Mouse (Mus musculus): ENCODE measurements at regions not wholly inside any gene's neighbourhood (a gene's known extent, or its start where the extent isn't known, plus 50 kb on each side); places are given as distances from the start of the nearest gene placed in this dataset.

GRCm38 (mm10) chr4:32156965-32157364 lies 81.6 kb upstream of the Bach2 start:
- Histone ChIP-seq H3K4me3 (ENCODE audit: low read depth, low read length) (no peak overlapping the region), H3K9ac (ENCODE audit: low read depth, poor library complexity, severe bottlenecking) (no peak overlapping the region), H3K27ac (ENCODE audit: insufficient read depth, low read length) (no peak overlapping the region), H3K36me3 (ENCODE audit: control insufficient read depth, insufficient read depth, low read length, poor library complexity, severe bottlenecking) (no peaks in the 10 kb centered on the region), H3K27me3 (ENCODE audit: control insufficient read depth, insufficient read depth, low read length, poor library complexity, severe bottlenecking) (no peaks in the 10 kb centered on the region), H3K9me3 (replicated peaks; ENCODE audit: control insufficient read depth, insufficient read depth, low read length, poor library complexity, severe bottlenecking) (no peaks in the 10 kb centered on the region), H3K4me1 (ENCODE audit: control insufficient read depth, insufficient read depth, low read length) (no peaks in the 10 kb centered on the region)
- TF ChIP-seq POLR2A (IDR thresholded peaks at IDR 0.05; ENCODE audit: insufficient read depth, low read length) = no peak

- no peaks in the 10 kb centered on the region for H3K9me3 ChIP-seq (replicated peaks; ENCODE audit: control insufficient read depth, insufficient read depth, low read length, poor library complexity, severe bottlenecking)
- no peaks in the 10 kb centered on the region for H3K27me3 ChIP-seq (ENCODE audit: control insufficient read depth, insufficient read depth, low read length, poor library complexity, severe bottlenecking)
- H3K27ac ChIP-seq (ENCODE audit: insufficient read depth, low read length) = no peak overlapping the region
- peak; percentile 59; the same call in 1 of the 2 replicates for TF ChIP-seq EP300 (IDR thresholded peaks at IDR 0.05; ENCODE audit: insufficient read depth, low read depth, low read length)
- TF ChIP-seq POLR2A (IDR thresholded peaks at IDR 0.05; ENCODE audit: insufficient read depth, low read length) = no peak
- no peak overlapping the region for H3K9ac ChIP-seq (ENCODE audit: low read depth, poor library complexity, severe bottlenecking)
- H3K4me3 ChIP-seq (ENCODE audit: low read depth, low read length) = no peak overlapping the region
- H3K4me1 ChIP-seq (ENCODE audit: control insufficient read depth, insufficient read depth, low read length) = no peaks in the 10 kb centered on the region
- H3K36me3 ChIP-seq (ENCODE audit: control insufficient read depth, insufficient read depth, low read length, poor library complexity, severe bottlenecking) = no peaks in the 10 kb centered on the region
These were observed 80.2 kb upstream of the Bach2 start for GRCm38 (mm10) chr4:32158451-32158850.

- H3K27ac ChIP-seq (ENCODE audit: insufficient read depth, low read length) = no peak overlapping the region
- H3K4me1 ChIP-seq (ENCODE audit: control insufficient read depth, insufficient read depth, low read length) = no peaks in the 10 kb centered on the region
- H3K9ac ChIP-seq (ENCODE audit: low read depth, poor library complexity, severe bottlenecking) = no peak overlapping the region
- no peak overlapping the region for H3K4me3 ChIP-seq (ENCODE audit: low read depth, low read length)
- H3K36me3 ChIP-seq (ENCODE audit: control insufficient read depth, insufficient read depth, low read length, poor library complexity, severe bottlenecking) = no peaks in the 10 kb centered on the region
- H3K27me3 ChIP-seq (ENCODE audit: control insufficient read depth, insufficient read depth, low read length, poor library complexity, severe bottlenecking) = no peaks in the 10 kb centered on the region
- H3K9me3 ChIP-seq (replicated peaks; ENCODE audit: control insufficient read depth, insufficient read depth, low read length, poor library complexity, severe bottlenecking) = no peaks in the 10 kb centered on the region
- TF ChIP-seq EP300 (IDR thresholded peaks at IDR 0.05; ENCODE audit: insufficient read depth, low read depth, low read length) (no peak), CTCF (IDR thresholded peaks at IDR 0.05; ENCODE audit: low read depth, low read length) (no peak), POLR2A (IDR thresholded peaks at IDR 0.05; ENCODE audit: insufficient read depth, low read length) (no peak)
These were observed 79.7 kb upstream of the Bach2 start for GRCm38 (mm10) chr4:32158886-32159285.

GRCm38 (mm10) chr4:32160815-32161214 lies 77.8 kb upstream of the Bach2 start:
- TF ChIP-seq EP300 (IDR thresholded peaks at IDR 0.05; ENCODE audit: insufficient read depth, low read depth, low read length) (no peak), POLR2A (IDR thresholded peaks at IDR 0.05; ENCODE audit: insufficient read depth, low read length) (no peak), CTCF (IDR thresholded peaks at IDR 0.05; ENCODE audit: low read depth, low read length) (no peak)
- no peaks in the 10 kb centered on the region for H3K36me3 ChIP-seq (ENCODE audit: control insufficient read depth, insufficient read depth, low read length, poor library complexity, severe bottlenecking)
- no peak overlapping the region for H3K9ac ChIP-seq (ENCODE audit: low read depth, poor library complexity, severe bottlenecking)
- peaks cover 2% of the 10 kb centered on the region for H3K4me1 ChIP-seq (ENCODE audit: control insufficient read depth, insufficient read depth, low read length)
- H3K4me3 ChIP-seq (ENCODE audit: low read depth, low read length) = no peak overlapping the region
- H3K27ac ChIP-seq (ENCODE audit: insufficient read depth, low read length) = no peak overlapping the region
- no peaks in the 10 kb centered on the region for H3K27me3 ChIP-seq (ENCODE audit: control insufficient read depth, insufficient read depth, low read length, poor library complexity, severe bottlenecking)
- H3K9me3 ChIP-seq (replicated peaks; ENCODE audit: control insufficient read depth, insufficient read depth, low read length, poor library complexity, severe bottlenecking) = no peaks in the 10 kb centered on the region

- H3K4me3 ChIP-seq (ENCODE audit: low read depth, low read length) = no peak overlapping the region
- TF ChIP-seq CTCF (IDR thresholded peaks at IDR 0.05; ENCODE audit: low read depth, low read length) (no peak), POLR2A (IDR thresholded peaks at IDR 0.05; ENCODE audit: insufficient read depth, low read length) (no peak), EP300 (IDR thresholded peaks at IDR 0.05; ENCODE audit: insufficient read depth, low read depth, low read length) (no peak)
- no peak overlapping the region for H3K9ac ChIP-seq (ENCODE audit: low read depth, poor library complexity, severe bottlenecking)
- H3K4me1 ChIP-seq (ENCODE audit: control insufficient read depth, insufficient read depth, low read length) = peaks cover 2% of the 10 kb centered on the region
- no peak overlapping the region for H3K27ac ChIP-seq (ENCODE audit: insufficient read depth, low read length)
- H3K27me3 ChIP-seq (ENCODE audit: control insufficient read depth, insufficient read depth, low read length, poor library complexity, severe bottlenecking) = no peaks in the 10 kb centered on the region
- H3K9me3 ChIP-seq (replicated peaks; ENCODE audit: control insufficient read depth, insufficient read depth, low read length, poor library complexity, severe bottlenecking) = no peaks in the 10 kb centered on the region
- H3K36me3 ChIP-seq (ENCODE audit: control insufficient read depth, insufficient read depth, low read length, poor library complexity, severe bottlenecking) = no peaks in the 10 kb centered on the region
These were observed 76.5 kb upstream of the Bach2 start for GRCm38 (mm10) chr4:32161871-32162656.

GRCm38 (mm10) chr4:32162694-32163240 lies 75.8 kb upstream of the Bach2 start:
- TF ChIP-seq EP300 (IDR thresholded peaks at IDR 0.05; ENCODE audit: insufficient read depth, low read depth, low read length) (no peak), POLR2A (IDR thresholded peaks at IDR 0.05; ENCODE audit: insufficient read depth, low read length) (no peak), CTCF (IDR thresholded peaks at IDR 0.05; ENCODE audit: low read depth, low read length) (no peak)
- H3K4me1 ChIP-seq (ENCODE audit: control insufficient read depth, insufficient read depth, low read length) = peaks cover 2% of the 10 kb centered on the region
- H3K27me3 ChIP-seq (ENCODE audit: control insufficient read depth, insufficient read depth, low read length, poor library complexity, severe bottlenecking) = no peaks in the 10 kb centered on the region
- no peak overlapping the region for H3K9ac ChIP-seq (ENCODE audit: low read depth, poor library complexity, severe bottlenecking)
- H3K27ac ChIP-seq (ENCODE audit: insufficient read depth, low read length) = no peak overlapping the region
- no peaks in the 10 kb centered on the region for H3K9me3 ChIP-seq (replicated peaks; ENCODE audit: control insufficient read depth, insufficient read depth, low read length, poor library complexity, severe bottlenecking)
- H3K4me3 ChIP-seq (ENCODE audit: low read depth, low read length) = no peak overlapping the region
- no peaks in the 10 kb centered on the region for H3K36me3 ChIP-seq (ENCODE audit: control insufficient read depth, insufficient read depth, low read length, poor library complexity, severe bottlenecking)

All from ES-Bruce4 (cell line).